ENCODE assay signal across 9 mouse cellular contexts in the genomic region with DNA sequence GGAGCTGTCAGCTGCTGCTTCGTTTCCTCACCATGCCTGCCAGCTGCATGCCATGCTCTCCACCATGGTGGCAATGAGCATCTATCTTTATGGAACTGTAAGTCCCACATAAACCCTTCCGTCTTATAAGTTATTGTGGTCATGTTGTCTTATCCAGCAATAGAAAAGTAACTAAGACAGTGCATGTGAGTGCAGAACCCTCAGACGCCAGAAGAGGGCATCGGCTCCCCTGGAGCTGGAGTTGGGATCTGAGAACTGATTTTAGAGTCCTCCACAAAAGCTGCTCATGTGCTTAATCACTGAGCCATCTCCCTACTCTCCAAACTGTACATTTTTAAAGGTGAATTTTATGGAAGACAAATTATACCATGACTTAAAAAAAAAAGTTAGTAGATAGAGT. TPM values are rescaled to one million over a fixed set of nuclear protein-coding genes. Genes with fewer than 3 reads are reported as not detected.
DNase-seq lines count a peak whose midpoint lies in the region; ATAC-seq and TF ChIP-seq lines count a peak whose summit lies in the region.
"Had no signal": no experiment of that assay in that cellular context is flagged by ENCODE, and none has a peak within 500 bp of the region (broad histone marks: within the 10 kb centered on the region; RNA-seq: fewer than 3 reads in every experiment).

No protein-coding gene starts in this region.

- no peak overlapping the region for H3K27ac ChIP-seq in testis, adult 2 months (ENCODE audit: control insufficient read depth, insufficient read depth, low read depth, low read length)

- peaks cover 2% of the 10 kb centered on the region for H3K4me1 ChIP-seq in testis, adult 2 months (ENCODE audit: control insufficient read depth, insufficient read depth, low read length)

- H3K36me3 ChIP-seq in testis, adult 2 months (ENCODE audit: control insufficient read depth, insufficient read depth, low read length), result no peaks in the 10 kb centered on the region

- TF ChIP-seq CTCF in testis, adult 2 months (IDR thresholded peaks at IDR 0.05; ENCODE audit: control insufficient read depth, insufficient read depth, insufficient replicate concordance, low read depth, low read length), result peak; percentile 37; the same call in 1 of the 2 replicates

- no peak overlapping the region for H3K4me3 ChIP-seq in testis, adult 2 months (ENCODE audit: control insufficient read depth, low read depth, low read length)
- H3K4me3 ChIP-seq: myocyte had no signal

- ATAC-seq in erythroid progenitor cell, adult 5-6 weeks (replicated peaks; ENCODE audit: low FRiP score, poor library complexity, severe bottlenecking), result no peak

- H3K27me3 ChIP-seq in testis, adult 2 months (ENCODE audit: control insufficient read depth, insufficient read depth, low read length), result no peaks in the 10 kb centered on the region

- peak; percentile 89 for DNase-seq in heart, adult 11 months
- DNase-seq in heart, adult 9 months (ENCODE audit: low spot score in 2 of 2), result no peak
- no peak for DNase-seq in testis, postnatal 14 days (ENCODE audit: low spot score)
- DNase-seq in embryo, embryonic 10.5 days (ENCODE audit: low spot score), result peak; percentile 32
- peak; percentile 69 for DNase-seq in lung, postnatal 10 days
- no peak for DNase-seq in frontal cortex, postnatal 14 days (ENCODE audit: low spot score in 2 of 2)

- TF ChIP-seq POLR2A in testis, adult 2 months (IDR thresholded peaks at IDR 0.05; ENCODE audit: control insufficient read depth, low read depth, low read length), result no peak

RNA-seq across cellular contexts. Expression of a gene that starts 14.1 kb away (rescaled TPM):
- 0.12 and 0.24 TPM in 2 replicates for polyA plus RNA-seq in testis, adult 2 months (2012; rRNA removed)
- not detected in 2 replicates for total RNA-seq in erythroid progenitor cell, adult 5-6 weeks (2015; ENCODE audit: low replicate concordance)
- 0.13 TPM in 1 of 2 replicates, not detected in the other for total RNA-seq in erythroid progenitor cell, adult 5-6 weeks (2017; ENCODE audit: low replicate concordance)
- polyA plus RNA-seq: myocyte had no signal

RNA-seq across cellular contexts. Expression of a gene that starts 43.6 kb away (rescaled TPM):
- 19.7 and 20.5 TPM in 2 replicates for polyA plus RNA-seq in testis, adult 2 months (2012; rRNA removed)
- 19.1 and 23.1 TPM in 2 replicates for total RNA-seq in erythroid progenitor cell, adult 5-6 weeks (2015; ENCODE audit: low replicate concordance)
- total RNA-seq in erythroid progenitor cell, adult 5-6 weeks (2017; ENCODE audit: low replicate concordance), result 13.3 and 17.6 TPM in 2 replicates

RNA-seq across cellular contexts. Expression of a gene that starts 52.6 kb away (rescaled TPM):
- 4.2 and 4.5 TPM in 2 replicates for polyA plus RNA-seq in testis, adult 2 months (2012; rRNA removed)
- not detected in 2 replicates for total RNA-seq in erythroid progenitor cell, adult 5-6 weeks (2015; ENCODE audit: low replicate concordance)
- total RNA-seq in erythroid progenitor cell, adult 5-6 weeks (2017; ENCODE audit: low replicate concordance), result 0.13 and 0.23 TPM in 2 replicates

Comparison
In these comparisons a context has a peak if more than half of its experiments do, and no peak if none do; other contexts are left out.
1. DNase-seq: peak in heart, adult 11 months (single experiment), embryo, embryonic 10.5 days (single experiment) and lung, postnatal 10 days (single experiment); none in heart, adult 9 months (0 of 2), testis, postnatal 14 days (single experiment) and frontal cortex, postnatal 14 days (0 of 2).